14 mouse cellular contexts compared by ENCODE assay signal in the genomic region with DNA sequence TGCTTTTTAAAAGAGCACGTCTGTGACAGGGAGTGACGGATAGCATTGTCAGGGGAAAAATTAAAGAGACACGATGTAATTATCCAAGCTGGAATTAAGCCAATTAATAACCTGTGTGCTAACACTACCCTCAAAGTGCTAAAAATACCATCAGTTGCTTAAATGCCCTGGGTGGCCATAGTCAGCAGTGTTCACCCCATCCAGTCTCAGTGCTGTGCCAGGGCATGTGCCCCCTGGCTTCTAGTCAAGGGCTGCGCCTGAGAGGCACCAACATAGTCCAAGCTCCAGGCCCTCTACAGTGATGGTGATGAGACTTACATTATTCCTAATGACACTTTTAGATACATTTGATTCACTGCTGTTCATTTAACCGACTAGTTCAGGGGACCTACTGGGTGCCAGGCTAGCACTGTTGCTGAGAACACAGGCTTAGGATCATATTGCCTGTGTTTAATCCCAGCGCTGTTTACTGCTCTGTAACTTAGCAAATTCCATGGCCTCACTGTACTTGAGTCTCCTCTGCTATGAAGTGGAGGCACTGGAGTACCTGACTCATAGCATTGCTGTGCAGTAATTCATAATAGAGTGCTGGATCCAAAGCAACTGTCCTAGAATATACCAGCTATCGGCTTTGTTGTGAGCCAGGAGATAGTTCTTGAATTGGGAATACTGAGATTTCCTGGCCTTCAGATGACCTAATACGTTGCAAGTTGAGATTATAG.
A peak's percentile ranks its signal among the peaks of the same experiment; 100 is the strongest.
DNase-seq lines count a peak whose midpoint lies in the region; ATAC-seq and TF ChIP-seq lines count a peak whose summit lies in the region.
"Had no signal": no experiment of that assay in that cellular context is flagged by ENCODE, and none has a peak within 500 bp of the region (broad histone marks: within the 10 kb centered on the region; RNA-seq: fewer than 3 reads in every experiment).

No protein-coding gene starts in this region.

- ATAC-seq in forebrain, embryonic 13.5 days, result no peak
- no peak for ATAC-seq in forebrain, embryonic 12.5 days (ENCODE audit: low FRiP score)
- no peak for ATAC-seq in intestine, postnatal 0 days
- ATAC-seq in intestine, embryonic 16.5 days, result no peak
- ATAC-seq in lung, embryonic 14.5 days (ENCODE audit: insufficient read depth), result no peak
- ATAC-seq in midbrain, embryonic 13.5 days, result no peak
- ATAC-seq: CD4-positive, CD25-positive, alpha-beta regulatory T cell, adult 4 months had no signal

- peak overlapping the region; percentile 33; the same call in 1 of the 2 replicates for H3K27ac ChIP-seq in forebrain, embryonic 13.5 days
- H3K27ac ChIP-seq in forebrain, embryonic 12.5 days, result no peak overlapping the region
- H3K27ac ChIP-seq in intestine, postnatal 0 days (ENCODE audit: low read depth, low read length), result no peak overlapping the region
- no peak overlapping the region for H3K27ac ChIP-seq in intestine, embryonic 16.5 days (ENCODE audit: low read length)
- H3K27ac ChIP-seq in lung, embryonic 14.5 days (ENCODE audit: low read depth), result no peak overlapping the region
- no peak overlapping the region for H3K27ac ChIP-seq in midbrain, embryonic 13.5 days
- H3K27ac ChIP-seq: embryonic facial prominence, embryonic 13.5 days; neural tube, embryonic 12.5 days; stomach, embryonic 15.5 days had no signal

- no peak overlapping the region for H3K4me3 ChIP-seq in forebrain, embryonic 13.5 days
- H3K4me3 ChIP-seq in forebrain, embryonic 12.5 days (replicated peaks), result no peak overlapping the region
- H3K4me3 ChIP-seq in intestine, postnatal 0 days (ENCODE audit: low read depth, low read length), result no peak overlapping the region
- H3K4me3 ChIP-seq in intestine, embryonic 16.5 days (ENCODE audit: low read length), result no peak overlapping the region
- no peak overlapping the region for H3K4me3 ChIP-seq in lung, embryonic 14.5 days (ENCODE audit: low read depth, low read length)
- no peak overlapping the region for H3K4me3 ChIP-seq in midbrain, embryonic 13.5 days (replicated peaks)
- H3K4me3 ChIP-seq: embryonic facial prominence, embryonic 13.5 days; neural tube, embryonic 12.5 days; stomach, embryonic 15.5 days had no signal

- H3K4me1 ChIP-seq in forebrain, embryonic 13.5 days, result peaks cover 28% of the 10 kb centered on the region
- peaks cover 20% of the 10 kb centered on the region for H3K4me1 ChIP-seq in forebrain, embryonic 12.5 days
- no peaks in the 10 kb centered on the region for H3K4me1 ChIP-seq in intestine, postnatal 0 days (replicated peaks; ENCODE audit: control insufficient read depth, insufficient read depth, low read length)
- H3K4me1 ChIP-seq in intestine, embryonic 16.5 days (ENCODE audit: control insufficient read depth, insufficient read depth, low read length), result 0 out of 2 replicates have a peak, but pooled peaks cover 2% of the 10 kb centered on the region
- H3K4me1 ChIP-seq in lung, embryonic 14.5 days (ENCODE audit: insufficient read depth), result no peaks in the 10 kb centered on the region
- H3K4me1 ChIP-seq in midbrain, embryonic 13.5 days (replicated peaks), result peaks cover 18% of the 10 kb centered on the region
- H3K4me1 ChIP-seq: stomach, embryonic 15.5 days had no signal

- H3K9me3 ChIP-seq in forebrain, embryonic 13.5 days (replicated peaks), result no peaks in the 10 kb centered on the region
- H3K9me3 ChIP-seq in forebrain, embryonic 12.5 days, result no peaks in the 10 kb centered on the region
- no peaks in the 10 kb centered on the region for H3K9me3 ChIP-seq in intestine, postnatal 0 days (ENCODE audit: control insufficient read depth)
- H3K9me3 ChIP-seq in intestine, embryonic 16.5 days (ENCODE audit: control insufficient read depth, low read length), result no peaks in the 10 kb centered on the region
- H3K9me3 ChIP-seq in lung, embryonic 14.5 days (ENCODE audit: low read depth, low read length), result no peaks in the 10 kb centered on the region
- H3K9me3 ChIP-seq in midbrain, embryonic 13.5 days, result no peaks in the 10 kb centered on the region
- H3K9me3 ChIP-seq: embryonic facial prominence, embryonic 13.5 days; neural tube, embryonic 12.5 days; stomach, embryonic 15.5 days had no signal

- no peaks in the 10 kb centered on the region for H3K36me3 ChIP-seq in forebrain, embryonic 13.5 days (ENCODE audit: poor library complexity, severe bottlenecking)
- no peaks in the 10 kb centered on the region for H3K36me3 ChIP-seq in forebrain, embryonic 12.5 days (replicated peaks)
- H3K36me3 ChIP-seq in intestine, postnatal 0 days (ENCODE audit: control insufficient read depth, insufficient read depth), result no peaks in the 10 kb centered on the region
- H3K36me3 ChIP-seq in intestine, embryonic 16.5 days (ENCODE audit: control insufficient read depth, insufficient read depth, low read length), result no peaks in the 10 kb centered on the region
- no peaks in the 10 kb centered on the region for H3K36me3 ChIP-seq in lung, embryonic 14.5 days (ENCODE audit: insufficient read depth)
- no peaks in the 10 kb centered on the region for H3K36me3 ChIP-seq in midbrain, embryonic 13.5 days
- H3K36me3 ChIP-seq: embryonic facial prominence, embryonic 13.5 days; neural tube, embryonic 12.5 days; stomach, embryonic 15.5 days had no signal

- peak; percentile 31 for DNase-seq in brain, embryonic 14.5 days (ENCODE audit: low read depth)
- DNase-seq in lung, embryonic 14.5 days, result no peak
- no peak for DNase-seq in urinary bladder, postnatal 10 days (ENCODE audit: low spot score)
- DNase-seq: kidney, adult 9 months; liver had no signal

- 70% methylated on average over 8 of the region's 8 CpGs for WGBS in forebrain, embryonic 13.5 days
- WGBS in forebrain, embryonic 12.5 days, result 82% methylated on average over 8 of the region's 8 CpGs
- 79% methylated on average over 8 of the region's 8 CpGs for WGBS in intestine, postnatal 0 days
- 82% methylated on average over 8 of the region's 8 CpGs for WGBS in intestine, embryonic 16.5 days
- WGBS in lung, embryonic 14.5 days, result 74% methylated on average over 8 of the region's 8 CpGs
- 84% methylated on average over 8 of the region's 8 CpGs for WGBS in midbrain, embryonic 13.5 days

- TF ChIP-seq CTCF in intestine, postnatal 0 days (IDR thresholded peaks at IDR 0.05; ENCODE audit: low read depth), result 0 out of 2 replicates have a peak, but pooled peaks have one; percentile 12
- TF ChIP-seq CTCF in brain, embryonic 14.5 days (IDR thresholded peaks at IDR 0.05; ENCODE audit: borderline replicate concordance, extremely low read depth, insufficient read depth, insufficient read length), result peak; percentile 7; the same call in 1 of the 2 replicates
- 0 out of 2 replicates have a peak, but pooled peaks have one; percentile 15 for TF ChIP-seq CTCF in lung, embryonic 14.5 days (IDR thresholded peaks at IDR 0.05; ENCODE audit: low read depth)

- no peak for TF ChIP-seq POLR2A in brain, embryonic 14.5 days (IDR thresholded peaks at IDR 0.05; ENCODE audit: borderline replicate concordance, extremely low read depth, insufficient read depth, insufficient read length, poor library complexity, severe bottlenecking)

- H3K4me2 ChIP-seq in forebrain, embryonic 13.5 days, result no peak overlapping the region
- no peak overlapping the region for H3K4me2 ChIP-seq in forebrain, embryonic 12.5 days
- H3K4me2 ChIP-seq in intestine, postnatal 0 days (replicated peaks; ENCODE audit: low read depth), result no peak overlapping the region
- H3K4me2 ChIP-seq in intestine, embryonic 16.5 days (ENCODE audit: low read depth, low read length), result no peak overlapping the region
- no peak overlapping the region for H3K4me2 ChIP-seq in lung, embryonic 14.5 days
- no peak overlapping the region for H3K4me2 ChIP-seq in midbrain, embryonic 13.5 days (replicated peaks)
- H3K4me2 ChIP-seq: embryonic facial prominence, embryonic 13.5 days; neural tube, embryonic 12.5 days; stomach, embryonic 15.5 days had no signal

- no peak overlapping the region for H3K9ac ChIP-seq in forebrain, embryonic 13.5 days
- H3K9ac ChIP-seq in forebrain, embryonic 12.5 days, result no peak overlapping the region
- H3K9ac ChIP-seq in intestine, postnatal 0 days (ENCODE audit: low read depth, low read length), result no peak overlapping the region
- no peak overlapping the region for H3K9ac ChIP-seq in intestine, embryonic 16.5 days (ENCODE audit: low read depth, low read length)
- no peak overlapping the region for H3K9ac ChIP-seq in lung, embryonic 14.5 days
- no peak overlapping the region for H3K9ac ChIP-seq in midbrain, embryonic 13.5 days (replicated peaks)
- H3K9ac ChIP-seq: embryonic facial prominence, embryonic 13.5 days; neural tube, embryonic 12.5 days; stomach, embryonic 15.5 days had no signal

- no peaks in the 10 kb centered on the region for H3K27me3 ChIP-seq in forebrain, embryonic 13.5 days
- H3K27me3 ChIP-seq in forebrain, embryonic 12.5 days, result no peaks in the 10 kb centered on the region
- H3K27me3 ChIP-seq in intestine, postnatal 0 days (replicated peaks; ENCODE audit: control insufficient read depth, insufficient read depth, low read length), result no peaks in the 10 kb centered on the region
- no peaks in the 10 kb centered on the region for H3K27me3 ChIP-seq in intestine, embryonic 16.5 days (replicated peaks; ENCODE audit: control insufficient read depth, insufficient read depth, low read length)
- no peaks in the 10 kb centered on the region for H3K27me3 ChIP-seq in lung, embryonic 14.5 days (ENCODE audit: insufficient read depth, low read length)
- 0 out of 2 replicates have a peak, but pooled peaks cover 1% of the 10 kb centered on the region for H3K27me3 ChIP-seq in midbrain, embryonic 13.5 days
- H3K27me3 ChIP-seq: neural tube, embryonic 12.5 days; stomach, embryonic 15.5 days had no signal
